Mouse (Mus musculus) layer of hippocampus, postnatal 25 days (tissue): ENCODE data around the gene Nav1. TPM values are rescaled to one million over a fixed set of nuclear protein-coding genes. Genes with fewer than 3 reads are reported as not detected.

ENCODE experiments used
- DNase-seq, 2 experiments: peaks; one replicate each; pipeline ENCODE4 v3.0.0; 2022; ENCODE audit warnings: mixed read lengths in 2 of 2, low spot score in 1 of 2; ENCODE audit errors: extremely low spot score in 1 of 2
- total RNA-seq, 2 experiments: library from RNA; stranded (reverse); gene quantifications; 2 replicates each; pipeline ENCODE4 v1.2.3; 2021

Gene Nav1
- total RNA-seq, 2 experiments from 2014 or later, result 64.2 to 96.4 TPM

- DNase-seq, result no peak
Measured at GRCm38 (mm10) chr1:135555885-135556284, 51.2 kb downstream of the Nav1 start.

GRCm38 (mm10) chr1:135554632-135555260 is 52.3 kb downstream of the Nav1 start:
- DNase-seq, result no peak

GRCm38 (mm10) chr1:135553615-135554014 is 53.5 kb downstream of the Nav1 start:
- no peak for DNase-seq

GRCm38 (mm10) chr1:135553154-135553553 is 53.9 kb downstream of the Nav1 start:
- no peak for DNase-seq

- no peak for DNase-seq
Measured at GRCm38 (mm10) chr1:135550886-135551285, 56.2 kb downstream of the Nav1 start.

GRCm38 (mm10) chr1:135548750-135549149 is 58.3 kb downstream of the Nav1 start:
- DNase-seq, result no peak

GRCm38 (mm10) chr1:135546099-135546498 is 61.0 kb downstream of the Nav1 start:
- no peak for DNase-seq

- peak; percentile 82 to 90 for DNase-seq
Measured at GRCm38 (mm10) chr1:135544504-135545146, 62.5 kb downstream of the Nav1 start.

- DNase-seq, result no peak
Measured at GRCm38 (mm10) chr1:135542841-135543810, 64.0 kb downstream of the Nav1 start.

- no peak for DNase-seq
Measured at GRCm38 (mm10) chr1:135542080-135542479, 65.0 kb downstream of the Nav1 start.

GRCm38 (mm10) chr1:135540270-135540669 is 66.8 kb downstream of the Nav1 start:
- peak; percentile 89 to 97 for DNase-seq

GRCm38 (mm10) chr1:135538441-135539265 is 68.4 kb downstream of the Nav1 start:
- DNase-seq, result no peak

- DNase-seq, result no peak
Measured at GRCm38 (mm10) chr1:135536822-135537221, 70.3 kb downstream of the Nav1 start.

- DNase-seq, result no peak
Measured at GRCm38 (mm10) chr1:135536326-135536725, 70.8 kb downstream of the Nav1 start.

GRCm38 (mm10) chr1:135535256-135535655 is 71.8 kb downstream of the Nav1 start:
- no peak for DNase-seq

- no peak for DNase-seq
Measured at GRCm38 (mm10) chr1:135534782-135535181, 72.3 kb downstream of the Nav1 start.

- DNase-seq, result no peak
Measured at GRCm38 (mm10) chr1:135534070-135534469, 73.0 kb downstream of the Nav1 start.

- no peak for DNase-seq
Measured at GRCm38 (mm10) chr1:135532383-135532782, 74.7 kb downstream of the Nav1 start.

GRCm38 (mm10) chr1:135531981-135532380 is 75.1 kb downstream of the Nav1 start:
- DNase-seq, result no peak

GRCm38 (mm10) chr1:135531081-135531480 is 76.0 kb downstream of the Nav1 start:
- no peak for DNase-seq
